Mouse (Mus musculus) G1E-ER4 (cell line): Measurements from ENCODE around the gene Ribc2. TPM values are rescaled to one million over a fixed set of nuclear protein-coding genes. Genes with fewer than 3 reads are reported as not detected.

Source experiments
- GATA1 ChIP-seq: IDR thresholded peaks from one replicate; pipeline ENCODE4 v1.8.0; 2012; ENCODE audit warnings: low read length, inconsistent platforms
- polyA plus RNA-seq: library from polyadenylated mRNA; stranded (reverse); fragments of >175 nt; gene quantifications from 2 replicates; pipeline ENCODE4 v1.2.3, GENCODE M21; 2012

Gene Ribc2
- not detected in 2 replicates for polyA plus RNA-seq

- no peak for TF ChIP-seq GATA1
Measured at GRCm38 (mm10) chr15:85131275-85132192, at the start of gene Ribc2, which contains the start of gene Smc1b. Gene Ribc2 (plus strand): TSS chr15:85132078. Gene Smc1b (minus strand): TSS chr15:85131964.

GRCm38 (mm10) chr15:85085641-85086040, 46.2 kb upstream of the Ribc2 start:
- no peak for TF ChIP-seq GATA1

- no peak for TF ChIP-seq GATA1
Measured at GRCm38 (mm10) chr15:85132193-85132520, 279 bp downstream of the Ribc2 start.

- TF ChIP-seq GATA1: no peak
Measured at GRCm38 (mm10) chr15:85135143-85135542, 3.3 kb downstream of the Ribc2 start.

- TF ChIP-seq GATA1: no peak
Measured at GRCm38 (mm10) chr15:85141290-85141689, 9.4 kb downstream of the Ribc2 start.

GRCm38 (mm10) chr15:85142441-85142840, 10.6 kb downstream of the Ribc2 start:
- no peak for TF ChIP-seq GATA1

GRCm38 (mm10) chr15:85143161-85143560, 11.3 kb downstream of the Ribc2 start:
- TF ChIP-seq GATA1: no peak

- no peak for TF ChIP-seq GATA1
Measured at GRCm38 (mm10) chr15:85143747-85144146, 11.9 kb downstream of the Ribc2 start.

GRCm38 (mm10) chr15:85144249-85144648, 12.4 kb downstream of the Ribc2 start:
- TF ChIP-seq GATA1: no peak

GRCm38 (mm10) chr15:85151433-85151918, 19.6 kb downstream of the Ribc2 start:
- no peak for TF ChIP-seq GATA1

GRCm38 (mm10) chr15:85152577-85152976, 20.7 kb downstream of the Ribc2 start:
- no peak for TF ChIP-seq GATA1

- no peak for TF ChIP-seq GATA1
Measured at GRCm38 (mm10) chr15:85154091-85154490, 22.2 kb downstream of the Ribc2 start.

- TF ChIP-seq GATA1: no peak
Measured at GRCm38 (mm10) chr15:85156198-85156597, 24.3 kb downstream of the Ribc2 start.

- no peak for TF ChIP-seq GATA1
Measured at GRCm38 (mm10) chr15:85161416-85161815, 29.5 kb downstream of the Ribc2 start.

- TF ChIP-seq GATA1: no peak
Measured at GRCm38 (mm10) chr15:85162693-85163663, 31.1 kb downstream of the Ribc2 start.

GRCm38 (mm10) chr15:85166433-85166933, 34.6 kb downstream of the Ribc2 start:
- no peak for TF ChIP-seq GATA1
